In the genomic region with DNA sequence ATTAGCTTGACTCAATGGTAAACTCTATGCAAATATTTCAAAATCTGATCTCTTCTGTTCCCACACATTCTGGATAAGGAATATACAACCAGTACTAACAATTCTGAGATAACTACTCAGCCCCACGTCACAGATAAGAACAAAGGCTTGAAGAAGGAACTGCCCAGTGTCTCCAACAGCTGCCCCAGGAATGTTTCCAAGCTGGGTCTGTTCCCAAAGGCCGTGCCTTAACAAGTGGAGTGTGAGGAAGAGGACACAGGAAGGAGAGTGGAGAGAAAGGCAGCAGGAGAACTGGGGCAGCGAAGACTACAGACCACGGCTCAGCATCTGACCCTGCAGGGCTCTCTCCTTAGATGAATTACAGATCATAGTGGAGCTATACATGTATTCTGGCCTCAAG, we compare ENCODE assay signal across 17 mouse cellular contexts. TPM values are rescaled to one million over a fixed set of nuclear protein-coding genes. Genes with fewer than 3 reads are reported as not detected.
A peak's percentile ranks its signal among the peaks of the same experiment; 100 is the strongest.
DNase-seq lines count a peak whose midpoint lies in the region.
"Had no signal": no experiment of that assay in that cellular context is flagged by ENCODE, and none has a peak within 500 bp of the region (broad histone marks: within the 10 kb centered on the region; RNA-seq: fewer than 3 reads in every experiment).

No protein-coding gene starts in this region.

- DNase-seq in adrenal gland, adult 2 months, result peak; percentile 20
- no peak for DNase-seq in adrenal gland, adult 18-20 months (ENCODE audit: low spot score in 2 of 2)
- DNase-seq in testis, postnatal 14 days (ENCODE audit: low spot score), result peak; percentile 58
- DNase-seq in testis, postnatal 10 days (ENCODE audit: low spot score), result no peak
- DNase-seq in heart, postnatal 14 days, result peak; percentile 47 to 68
- no peak for DNase-seq in adipocyte (ENCODE audit: low spot score)
- DNase-seq in left cerebral cortex, adult 18-20 months (ENCODE audit: low spot score in 2 of 2), result no peak
- no peak for DNase-seq in adrenal gland, postnatal 36 days
- DNase-seq: cerebellum, postnatal 14 days; gastrocnemius, postnatal 25 days; kidney, adult 18-20 months; kidney, postnatal 36 days; liver, embryonic 13.5 days; lung, postnatal 10 days; right cerebral cortex, postnatal 14 days; thymus, adult 18-20 months had no signal

- intact Hi-C loops in heart, postnatal 14 days (cut with DNase I), result loop anchor here (5.0 kb wide), 1 partner anchor 56 kb away; no protein-coding TSS in a partner anchor

RNA-seq across cellular contexts. Expression of gene Stk39, which starts 39.2 kb away (rescaled TPM):
- 10 to 100 TPM; 70.2 to 96.2 TPM for total RNA-seq in adrenal gland, adult 2 months (2021)
- polyA plus RNA-seq in adrenal gland, adult 2 months (2012; rRNA removed), result 18.3 and 27.3 TPM in 2 replicates
- 10 to 100 TPM; 48.1 to 55.6 TPM for total RNA-seq in adrenal gland, adult 18-20 months (2021)
- total RNA-seq in heart, postnatal 14 days (2021), result 100 to 1,000 TPM in 1 of 2 experiments, 10 to 100 TPM in 1; 95.6 to 106 TPM
- 10 to 100 TPM; 92.7 to 94.7 TPM for total RNA-seq in left cerebral cortex, adult 18-20 months (2021)
- total RNA-seq in adrenal gland, postnatal 36 days (2021), result 10 to 100 TPM; 63.8 to 79.7 TPM
- polyA plus RNA-seq: erythroblast, embryonic 14.5 days had no signal

Comparison
In these comparisons a context has a peak if more than half of its experiments do, and no peak if none do; other contexts are left out.
1. DNase-seq: peak in adrenal gland, adult 2 months (single experiment), testis, postnatal 14 days (single experiment) and heart, postnatal 14 days (2 of 2); none in adrenal gland, adult 18-20 months (0 of 2), testis, postnatal 10 days (single experiment), adipocyte (single experiment), left cerebral cortex, adult 18-20 months (0 of 2) and adrenal gland, postnatal 36 days (0 of 2).